Mouse (Mus musculus) embryo, embryonic 11.5 days (tissue): ENCODE results near the gene Fbxo40.

ENCODE experiments used
- DNase-seq: peaks from one replicate; pipeline ENCODE4 v3.0.0-alpha.2; 2012; ENCODE audit warnings: low read depth, low spot score

The Fbxo40 gene

DNA sequence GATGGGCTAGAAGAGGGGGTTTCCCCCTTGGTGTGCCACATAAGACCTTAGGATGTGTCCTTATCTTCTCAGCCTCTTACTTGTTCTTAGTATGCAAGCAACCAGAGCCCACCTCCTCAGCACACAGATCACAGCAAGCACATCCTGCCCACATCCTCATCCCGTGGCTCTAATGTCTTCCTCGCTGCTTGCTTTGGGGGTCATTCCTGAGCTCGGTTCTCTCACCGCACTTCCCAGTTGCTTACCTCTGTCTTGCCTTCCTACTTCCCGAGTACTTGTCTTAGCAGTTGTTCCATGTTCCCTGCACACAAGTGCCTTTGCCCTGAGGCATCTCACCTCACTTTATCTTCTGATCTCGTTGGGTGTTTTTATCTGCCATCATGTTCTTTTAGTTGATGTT, 68.3 kb downstream of the Fbxo40 start:
- DNase-seq: no peak

DNA sequence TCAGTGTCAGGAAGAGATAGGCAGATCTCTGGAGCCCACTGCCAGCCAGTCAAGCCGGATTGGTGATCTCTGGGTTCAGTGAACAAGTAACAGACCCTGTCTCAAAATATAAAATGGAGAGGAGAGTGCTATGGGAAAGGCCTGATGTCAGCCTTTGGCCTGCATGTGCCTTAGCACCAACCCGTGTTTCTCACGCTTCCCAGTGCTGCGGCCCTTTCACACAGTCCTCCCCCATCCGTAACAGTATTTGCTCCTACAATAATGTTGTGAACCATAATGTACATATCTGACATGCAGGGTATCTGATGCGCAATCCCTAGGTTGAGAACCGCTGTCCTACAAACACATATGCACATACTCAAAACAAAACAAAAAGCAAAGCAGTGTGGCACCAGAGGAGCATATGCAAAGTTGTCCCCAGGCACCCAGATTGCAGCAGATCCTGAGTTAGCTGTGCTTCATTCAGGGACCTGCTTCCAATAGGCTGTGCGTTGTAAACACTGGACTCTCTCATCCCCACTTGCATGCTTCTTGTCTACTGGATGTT, 69.1 kb downstream of the Fbxo40 start:
- DNase-seq: no peak

DNA sequence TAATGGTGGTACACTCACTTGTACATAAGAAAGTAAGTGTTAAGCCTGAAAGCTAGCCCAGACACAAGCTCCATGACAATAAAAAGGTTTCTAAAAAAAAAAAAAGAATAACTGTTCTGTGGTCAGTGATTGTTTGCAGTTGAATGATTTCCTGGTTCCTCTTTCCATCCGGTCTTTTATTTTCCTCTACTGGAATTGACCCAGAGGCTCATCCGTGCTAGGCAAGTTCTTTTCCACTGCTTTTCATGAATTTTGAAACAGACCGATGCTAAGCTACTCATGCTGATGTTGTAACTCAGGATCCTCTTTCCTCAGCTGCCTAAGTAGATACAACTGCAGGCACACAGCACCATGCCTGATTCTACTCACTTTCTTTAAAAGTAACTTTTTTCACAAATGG, 69.9 kb downstream of the Fbxo40 start:
- DNase-seq: no peak

DNA sequence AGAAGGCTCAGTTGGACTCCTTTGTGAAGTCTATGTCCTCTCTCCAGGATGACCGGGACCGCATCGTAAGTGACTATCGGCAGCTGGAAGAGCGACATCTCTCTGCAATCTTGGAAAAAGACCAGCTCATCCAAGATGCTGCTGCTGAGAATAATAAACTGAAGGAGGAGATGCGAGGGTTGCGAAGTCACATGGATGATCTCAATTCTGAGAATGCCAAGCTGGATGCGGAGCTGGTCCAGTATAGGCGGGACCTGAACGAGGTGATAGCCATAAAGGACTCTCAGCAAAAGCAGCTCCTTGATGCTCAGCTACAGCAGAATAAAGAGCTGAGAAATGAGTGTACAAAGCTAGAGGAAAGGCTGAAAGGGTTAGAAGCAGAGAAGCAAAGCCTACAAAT, 71.8 kb downstream of the Fbxo40 start:
- DNase-seq: no peak

DNA sequence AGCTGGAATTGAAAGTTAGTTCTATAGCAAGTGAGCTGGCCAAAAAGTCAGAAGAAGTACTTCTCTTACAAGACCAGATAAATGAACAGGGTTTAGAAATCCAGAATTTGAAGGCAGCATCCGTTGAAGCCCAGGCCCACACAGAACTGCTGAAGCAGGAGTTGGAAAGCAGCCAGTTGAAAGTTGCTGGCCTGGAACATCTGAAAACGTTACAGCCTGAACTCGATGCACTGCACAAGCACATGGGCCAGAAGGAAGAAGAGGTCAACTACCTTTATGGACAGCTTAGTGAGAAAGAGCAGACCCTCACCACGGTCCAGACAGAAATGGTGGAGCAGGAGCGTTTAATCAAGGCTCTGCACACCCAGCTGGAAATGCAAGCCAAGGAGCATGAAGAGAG, 76.1 kb downstream of the Fbxo40 start:
- no peak for DNase-seq
